Mouse (Mus musculus): ENCODE results near the gene Tspan15.

DNA sequence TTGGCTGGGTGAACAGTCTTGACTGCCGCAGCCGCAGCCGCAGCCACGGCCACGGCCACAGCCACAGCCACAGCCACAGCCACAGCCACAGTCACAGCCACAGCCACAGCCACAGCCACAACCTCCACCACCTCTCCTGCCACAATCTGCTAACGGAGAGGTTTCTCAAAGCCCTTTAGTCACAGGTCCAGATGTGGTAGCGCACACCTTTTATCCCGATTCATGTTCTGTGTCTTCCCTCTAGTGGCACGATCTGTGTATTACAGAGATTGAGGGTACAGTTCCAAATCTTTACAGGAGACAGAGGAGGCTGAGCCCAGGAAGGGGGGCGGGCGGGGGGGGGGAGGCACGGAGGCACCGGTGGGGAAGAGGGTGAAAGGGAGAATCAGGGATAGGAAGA lies 11.8 kb upstream of the Tspan15 start:
- TF ChIP-seq CTCF (conservative IDR thresholded peaks at IDR 0.05; ENCODE audit: low read length) = peak; percentile 35
- no peak for TF ChIP-seq NANOG (IDR thresholded peaks at IDR 0.05; ENCODE audit: borderline replicate concordance, low read length)

All from E14TG2a.4 (cell line).